Mouse (Mus musculus) ES-E14 (cell line): Measurements from ENCODE around the gene Ssrp1. TPM values are rescaled to one million over a fixed set of nuclear protein-coding genes. Genes with fewer than 3 reads are reported as not detected.

Experiments
- DNase-seq: peaks from one replicate; pipeline ENCODE4 v3.0.0-alpha.2; 2013; ENCODE audit warnings: low read depth, low spot score
- H3K27ac ChIP-seq: 2 replicates; pipeline ENCODE4 v1.5.1; 2012; ENCODE audit warnings: low read depth, mild to moderate bottlenecking, low read length, moderate library complexity, mixed read lengths; ENCODE audit not compliant: poor library complexity, insufficient read depth, severe bottlenecking
- H3K36me3 ChIP-seq: 2 replicates; pipeline ENCODE4 v1.6.1; 2012; ENCODE audit warnings: mild to moderate bottlenecking, low read length, moderate library complexity, mixed read lengths; ENCODE audit not compliant: control insufficient read depth, poor library complexity, insufficient read depth, severe bottlenecking
- H3K4me1 ChIP-seq, 2 experiments: fragments of 150-350 bp in 1 of 2; sonication (generic) in 1 of 2; 2 replicates each; pipeline ENCODE4 v1.6.1; 2012; ENCODE audit warnings: low read length in 2 of 2, mild to moderate bottlenecking in 1 of 2, mixed read lengths in 1 of 2; ENCODE audit not compliant: control insufficient read depth in 2 of 2, insufficient read depth in 2 of 2, poor library complexity in 1 of 2
- H3K4me3 ChIP-seq, 2 experiments: fragments of 150-350 bp in 1 of 2; sonication (generic) in 1 of 2; 2 replicates each; pipeline ENCODE4 v1.5.1; 2012; ENCODE audit warnings: low read length in 2 of 2, low read depth in 1 of 2, mild to moderate bottlenecking in 1 of 2, mixed read lengths in 1 of 2; ENCODE audit not compliant: insufficient read depth in 1 of 2, poor library complexity in 1 of 2, severe bottlenecking in 1 of 2
- H3K9ac ChIP-seq: 2 replicates; pipeline ENCODE4 v1.6.1; 2012; ENCODE audit warnings: low read depth, mild to moderate bottlenecking, low read length, mixed read lengths; ENCODE audit not compliant: poor library complexity, insufficient read depth, severe bottlenecking
- H3K9me3 ChIP-seq: fragments of 150-350 bp; sonication (generic); 2 replicates; pipeline ENCODE4 v1.6.1; 2012; ENCODE audit warnings: low read depth, mild to moderate bottlenecking, low read length; ENCODE audit not compliant: control insufficient read depth, insufficient read depth
- CHD2 ChIP-seq: IDR thresholded peaks from 2 replicates; pipeline ENCODE4 v1.6.1; 2014; ENCODE audit warnings: mild to moderate bottlenecking, low read depth, low read length, inconsistent platforms
- HCFC1 ChIP-seq: IDR thresholded peaks from 2 replicates; pipeline ENCODE4 v1.6.1; 2012; ENCODE audit warnings: low read length, inconsistent platforms, borderline replicate concordance; ENCODE audit not compliant: insufficient read depth
- MAFK ChIP-seq: IDR thresholded peaks from 2 replicates; pipeline ENCODE4 v1.6.1; 2014; ENCODE audit warnings: mild to moderate bottlenecking, low read depth, low read length, inconsistent platforms; ENCODE audit not compliant: insufficient read depth
- ZC3H11A ChIP-seq: IDR thresholded peaks from 2 replicates; pipeline ENCODE4 v1.6.1; 2012; ENCODE audit warnings: low read depth, mild to moderate bottlenecking, inconsistent platforms, low read length, borderline replicate concordance
- ZNF384 ChIP-seq: IDR thresholded peaks from 2 replicates; pipeline ENCODE4 v1.6.1; 2012; ENCODE audit warnings: low read depth, low read length, inconsistent platforms
- in situ Hi-C, 2 experiments: fragments of 600-800 bp; cut with MboI; formaldehyde crosslinking; loops; one replicate each; pipeline ENCODE4 v1.15.1; 2025; ENCODE audit warnings: low sequenced_read_pairs in 2 of 2, inconsistent platforms in 1 of 2; ENCODE audit not compliant: unreplicated experiment in 2 of 2
- total RNA-seq: library from RNA; depleted of rRNA; stranded (reverse); fragments of 300-350 nt; gene quantifications from 2 replicates; pipeline ENCODE4 v1.2.3, GENCODE M21; 2012

Gene Ssrp1
- total RNA-seq, 1 experiment = 212 TPM

DNA sequence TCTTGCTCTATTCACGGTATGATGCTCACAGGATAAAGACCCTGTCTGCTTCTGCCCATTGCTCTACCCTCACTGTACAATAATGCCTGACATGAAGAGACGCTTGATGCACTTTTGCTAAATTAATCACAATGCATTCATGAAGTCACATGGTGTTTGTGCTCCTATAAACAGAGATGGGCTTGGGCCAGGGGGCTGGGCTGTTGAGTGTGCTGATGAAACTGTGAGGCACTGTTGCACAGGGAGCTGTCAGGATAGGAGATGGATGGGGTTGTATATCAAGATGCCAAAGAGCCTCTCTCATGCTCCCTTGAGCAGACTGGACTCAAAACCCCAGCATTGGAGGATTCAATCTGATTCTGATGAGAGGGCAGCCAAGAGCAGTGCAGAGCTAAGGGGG lies 3.9 kb upstream of the Ssrp1 start:
- TF ChIP-seq HCFC1 (no peak), ZNF384 (no peak), CHD2 (no peak), MAFK (no peak), ZC3H11A (no peak)
- Histone ChIP-seq H3K9ac (no peak overlapping the region), H3K36me3 (no peaks in the 10 kb centered on the region), H3K4me1 (0 out of 4 replicates have a peak, but pooled peaks cover 0 to 2% of the 10 kb centered on the region in 2 experiments), H3K4me3 (no peak overlapping the region), H3K9me3 (no peaks in the 10 kb centered on the region), H3K27ac (no peak overlapping the region)
- DNase-seq = no peak
- in situ Hi-C loops = no loop called here

DNA sequence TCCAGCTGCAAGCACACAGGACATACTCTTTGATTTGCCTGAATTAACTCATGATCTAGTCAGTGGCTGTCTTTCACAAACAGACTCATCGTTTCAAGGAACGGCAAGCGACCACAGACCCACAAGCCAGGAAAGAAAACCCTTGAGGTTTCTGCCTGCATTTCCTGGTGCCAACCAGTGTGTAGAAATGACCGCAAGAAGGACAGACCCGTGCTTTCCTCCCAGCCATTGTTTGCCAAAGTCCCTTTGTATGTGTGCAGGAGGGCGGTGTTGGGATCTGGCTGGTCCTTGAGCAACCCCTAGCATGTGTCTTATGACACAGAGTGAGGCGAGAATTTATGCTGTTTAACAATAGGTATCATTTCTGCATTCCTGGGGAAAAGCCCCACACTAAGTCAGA lies 2.9 kb upstream of the Ssrp1 start:
- Histone ChIP-seq H3K27ac (no peak overlapping the region), H3K36me3 (peaks cover under 1% of the 10 kb centered on the region; the same call in 1 of the 2 replicates), H3K9ac (no peak overlapping the region), H3K9me3 (no peaks in the 10 kb centered on the region), H3K4me3 (no peak overlapping the region), H3K4me1 (peaks cover 3 to 6% of the 10 kb centered on the region in 2 experiments; a peak in 2 of 4 replicates)
- TF ChIP-seq ZNF384 = no peak
- TF ChIP-seq CHD2 = no peak
- no peak for TF ChIP-seq HCFC1
- no peak for TF ChIP-seq ZC3H11A
- TF ChIP-seq MAFK = no peak
- in situ Hi-C loops = no loop called here
- DNase-seq = no peak

- H3K9me3 ChIP-seq = no peaks in the 10 kb centered on the region
- peaks cover 3 to 6% of the 10 kb centered on the region in 2 experiments; a peak in 2 of 4 replicates for H3K4me1 ChIP-seq
- H3K9ac ChIP-seq = peak overlapping the region; percentile 98
- no peak overlapping the region for H3K27ac ChIP-seq
- H3K36me3 ChIP-seq = peaks cover 23% of the 10 kb centered on the region
- in situ Hi-C loops = no loop called here
- peak overlapping the region; percentile 89 to 95 for H3K4me3 ChIP-seq
- DNase-seq = no peak
- TF ChIP-seq ZC3H11A (no peak), MAFK (no peak), CHD2 (no peak), HCFC1 (no peak), ZNF384 (no peak)
Measured at GRCm38 (mm10) chr2:85036507-85037046, 457 bp upstream of the Ssrp1 start.

DNA sequence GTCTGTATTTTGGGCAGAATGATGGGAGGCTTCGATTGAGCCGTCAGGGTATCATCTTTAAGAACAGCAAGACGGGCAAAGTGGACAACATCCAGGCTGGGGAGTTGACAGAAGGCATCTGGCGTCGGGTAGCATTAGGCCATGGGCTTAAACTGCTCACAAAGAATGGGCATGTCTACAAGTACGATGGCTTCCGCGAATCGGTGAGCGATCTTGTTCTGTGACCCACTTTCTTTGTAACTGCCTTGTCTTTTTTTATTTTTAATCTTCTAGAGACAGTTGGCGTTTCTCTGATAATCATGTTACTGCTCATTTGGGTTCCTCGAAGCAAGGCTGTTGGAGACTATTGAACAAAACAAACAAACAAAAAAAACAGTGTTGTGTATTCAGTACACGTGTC lies 1.3 kb downstream of the Ssrp1 start:
- Histone ChIP-seq H3K4me1 (peaks cover 3 to 6% of the 10 kb centered on the region in 2 experiments; a peak in 2 of 4 replicates), H3K4me3 (peak overlapping the region; percentile 89 to 95), H3K9me3 (no peaks in the 10 kb centered on the region), H3K36me3 (peaks cover 38% of the 10 kb centered on the region), H3K27ac (no peak overlapping the region), H3K9ac (peak overlapping the region; percentile 98)
- DNase-seq = no peak
- TF ChIP-seq ZC3H11A = no peak
- in situ Hi-C loops = no loop called here

GRCm38 (mm10) chr2:85043623-85044022 lies 6.6 kb downstream of the Ssrp1 start:
- Histone ChIP-seq H3K4me1 (peaks cover 4 to 13% of the 10 kb centered on the region in 2 experiments; a peak in 1 of 4 replicates), H3K9me3 (no peaks in the 10 kb centered on the region), H3K4me3 (no peak overlapping the region), H3K27ac (no peak overlapping the region), H3K36me3 (peaks cover 69% of the 10 kb centered on the region), H3K9ac (no peak overlapping the region)
- in situ Hi-C loops = no loop called here
- TF ChIP-seq HCFC1 (no peak), MAFK (no peak), ZC3H11A (no peak), ZNF384 (no peak), CHD2 (no peak)
- DNase-seq = no peak
